In the genomic region with DNA sequence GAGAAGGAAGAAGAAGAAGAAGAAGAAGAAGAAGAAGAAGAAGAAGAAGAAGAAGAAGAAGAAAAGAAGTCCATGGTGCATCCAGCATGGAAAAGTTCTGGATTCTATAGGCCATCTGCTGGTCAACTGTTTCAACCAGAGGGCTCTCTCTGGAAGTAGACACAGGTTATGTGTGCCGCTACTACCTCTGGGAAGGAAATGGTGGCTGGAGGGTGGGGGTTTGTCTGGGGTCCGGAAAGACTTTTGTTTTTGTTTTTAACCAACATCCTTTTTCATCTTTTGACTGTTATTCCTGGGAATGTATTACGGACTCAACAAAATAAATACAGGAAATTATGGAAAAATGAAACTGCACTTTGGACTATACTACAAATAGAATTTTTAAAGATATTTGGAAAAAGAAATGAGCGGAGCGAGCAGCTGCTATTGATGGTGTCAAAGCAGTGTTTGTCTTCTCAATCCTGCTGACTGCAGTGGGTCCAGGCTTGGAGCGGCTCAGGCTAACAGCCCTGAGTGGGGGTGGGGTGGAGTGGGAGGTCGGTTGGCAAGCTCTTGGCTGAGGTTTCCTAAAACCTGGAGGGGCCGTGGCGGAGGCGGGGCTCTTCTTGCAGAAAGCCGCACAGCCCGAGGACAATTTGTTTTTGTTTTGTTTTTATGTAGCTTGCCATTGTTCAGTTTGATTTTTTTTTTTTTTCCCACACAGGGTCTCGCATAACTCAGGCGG, we compare ENCODE assay signal across 8 mouse cellular contexts. TPM values are rescaled to one million over a fixed set of nuclear protein-coding genes. Genes with fewer than 3 reads are reported as not detected.
A peak's percentile ranks its signal among the peaks of the same experiment; 100 is the strongest.
DNase-seq lines count a peak whose midpoint lies in the region; ATAC-seq and TF ChIP-seq lines count a peak whose summit lies in the region.

No protein-coding gene starts in this region.

- peaks cover 5% of the 10 kb centered on the region for H3K4me1 ChIP-seq in heart, adult 2 months (ENCODE audit: control insufficient read depth, insufficient read depth, low read length)
- H3K4me1 ChIP-seq in lung, embryonic 14.5 days (ENCODE audit: insufficient read depth), result peaks cover 9% of the 10 kb centered on the region

- peak overlapping the region; percentile 80 for H3K27ac ChIP-seq in heart, adult 2 months
- no peak overlapping the region; the same call in 1 of the 2 replicates for H3K27ac ChIP-seq in lung, embryonic 14.5 days (ENCODE audit: low read depth)

- DNase-seq in heart, adult 2 months, result peak; percentile 60 to 62
- no peak for DNase-seq in heart, adult 8-10 months (ENCODE audit: low spot score)
- peak; percentile 85 for DNase-seq in Muller cell, postnatal 12 days (ENCODE audit: inconsistent ontology term)
- peak; percentile 67 for DNase-seq in gastrocnemius, postnatal 14 days
- peak; percentile 65 for DNase-seq in kidney, postnatal 14 days
- peak; percentile 73 for DNase-seq in lung, embryonic 14.5 days
- peak; percentile 42 for DNase-seq in right cerebral cortex, postnatal 4 days
- DNase-seq in cerebellum, adult 9-11 months, result no peak

- no peaks in the 10 kb centered on the region for H3K9me3 ChIP-seq in lung, embryonic 14.5 days (ENCODE audit: low read depth, low read length)

- H3K4me3 ChIP-seq in heart, adult 2 months, result peak overlapping the region; percentile 42
- peak overlapping the region; percentile 26 for H3K4me3 ChIP-seq in lung, embryonic 14.5 days (ENCODE audit: low read depth, low read length)

- intact Hi-C loops in heart, adult 2 months (cut with DNase I), result loop anchor here (2.0 kb wide), 2 partner anchors 15 to 23 kb away; no protein-coding TSS in a partner anchor
- intact Hi-C loops in gastrocnemius, postnatal 14 days (cut with DNase I; ENCODE audit: low total_unique reads), result no loop called here

- peak; percentile 50; the same call in 1 of the 2 replicates for ATAC-seq in lung, embryonic 14.5 days (ENCODE audit: insufficient read depth)

- no peaks in the 10 kb centered on the region for H3K27me3 ChIP-seq in heart, adult 2 months (ENCODE audit: control insufficient read depth, insufficient read depth, low read length)
- H3K27me3 ChIP-seq in lung, embryonic 14.5 days (ENCODE audit: insufficient read depth, low read length), result peaks cover 11% of the 10 kb centered on the region

- no peaks in the 10 kb centered on the region for H3K79me2 ChIP-seq in heart, adult 2 months (replicated peaks; ENCODE audit: control insufficient read depth, insufficient read depth, low read length)

- H3K9ac ChIP-seq in heart, adult 2 months (ENCODE audit: low read depth, low read length), result peak overlapping the region; percentile 70
- H3K9ac ChIP-seq in lung, embryonic 14.5 days, result peak overlapping the region; percentile 34

- peak; percentile 36 for TF ChIP-seq CTCF in heart, adult 2 months (IDR thresholded peaks at IDR 0.05)
- TF ChIP-seq CTCF in lung, embryonic 14.5 days (IDR thresholded peaks at IDR 0.05; ENCODE audit: low read depth), result no peak; the same call in 1 of the 2 replicates

- 0 out of 2 replicates have a peak, but pooled peaks have one; percentile 17 for TF ChIP-seq POLR2A in heart, adult 2 months (IDR thresholded peaks at IDR 0.05; ENCODE audit: insufficient read depth, low read depth, low read length)

- H3K36me3 ChIP-seq in heart, adult 2 months (ENCODE audit: control insufficient read depth, insufficient read depth, low read length), result no peaks in the 10 kb centered on the region
- H3K36me3 ChIP-seq in lung, embryonic 14.5 days (ENCODE audit: insufficient read depth), result no peaks in the 10 kb centered on the region

- 13% methylated on average over 14 of the region's 14 CpGs for WGBS in heart, adult 2 months
- 9% methylated on average over 14 of the region's 14 CpGs for WGBS in lung, embryonic 14.5 days

- H3K4me2 ChIP-seq in lung, embryonic 14.5 days, result peak overlapping the region; percentile 66

- no peak for TF ChIP-seq EP300 in heart, adult 2 months (IDR thresholded peaks at IDR 0.05; ENCODE audit: insufficient read depth, low read depth, low read length)

RNA-seq across cellular contexts. Expression of a gene that starts 12.8 kb away (rescaled TPM):
- 100 to 1,000 TPM in 1 of 2 experiments, 10 to 100 TPM in 1; 56.4 to 156 TPM for total RNA-seq in heart, adult 2 months (2021)
- polyA plus RNA-seq in heart, adult 2 months (2012; rRNA removed), result 30.4 and 37.3 TPM in 2 replicates
- 10 to 100 TPM; 11.7 to 32.6 (median 22.3) TPM for total RNA-seq in heart, adult 8-10 months (2022)
- 10 to 100 TPM; 24.1 to 70.7 TPM for total RNA-seq in gastrocnemius, postnatal 14 days (2021)
- 12.4 and 13.6 TPM in 2 replicates for polyA plus RNA-seq in lung, embryonic 14.5 days (2014; fragmentation: Nextera tagmentation; extraction: Ambion mirVana)

RNA-seq across cellular contexts. Expression of a gene that starts 36.0 kb away (rescaled TPM):
- total RNA-seq in heart, adult 2 months (2021), result under 1 TPM in 1 of 2 experiments, not detected in 1; 0.70 TPM
- polyA plus RNA-seq in heart, adult 2 months (2012; rRNA removed), result 0.23 and 0.38 TPM in 2 replicates
- under 1 TPM in 3 of 4 experiments, not detected in 1; 0.12 to 0.75 (median 0.38) TPM for total RNA-seq in heart, adult 8-10 months (2022)
- 1 to 10 TPM; 1.2 to 1.6 TPM for total RNA-seq in gastrocnemius, postnatal 14 days (2021)
- 0.46 and 1.1 TPM in 2 replicates for polyA plus RNA-seq in lung, embryonic 14.5 days (2014; fragmentation: Nextera tagmentation; extraction: Ambion mirVana)

RNA-seq across cellular contexts. Expression of a gene that starts 45.5 kb away (rescaled TPM):
- 10 to 100 TPM; 64.5 to 84.9 TPM for total RNA-seq in heart, adult 2 months (2021)
- 84.5 and 104 TPM in 2 replicates for polyA plus RNA-seq in heart, adult 2 months (2012; rRNA removed)
- total RNA-seq in heart, adult 8-10 months (2022), result 10 to 100 TPM; 52.6 to 73.3 (median 70.5) TPM
- total RNA-seq in gastrocnemius, postnatal 14 days (2021), result 10 to 100 TPM; 50.7 to 52.3 TPM
- polyA plus RNA-seq in lung, embryonic 14.5 days (2014; fragmentation: Nextera tagmentation; extraction: Ambion mirVana), result 716 and 730 TPM in 2 replicates

Comparison
In these comparisons a context has a peak if more than half of its experiments do, and no peak if none do; other contexts are left out.
1. DNase-seq: peak in heart, adult 2 months (2 of 2), Muller cell, postnatal 12 days (single experiment), gastrocnemius, postnatal 14 days (single experiment), kidney, postnatal 14 days (single experiment), lung, embryonic 14.5 days (single experiment) and right cerebral cortex, postnatal 4 days (single experiment); none in heart, adult 8-10 months (single experiment) and cerebellum, adult 9-11 months (single experiment).